Mouse (Mus musculus) inflammation-experienced regulatory T-cells, adult 6 months (primary cell): ENCODE data around the gene Robo4. TPM values are rescaled to one million over a fixed set of nuclear protein-coding genes. Genes with fewer than 3 reads are reported as not detected.

Experiments used
- ATAC-seq: one replicate; pipeline ENCODE4 v1.8.0; 2017
- polyA plus RNA-seq, 3 experiments: library from polyadenylated mRNA; unstranded; fragments of 100-300 nt; shearing (Covaris generic); gene quantifications; one replicate each; pipeline ENCODE4 v1.2.1; 2017

Robo4 gene
- polyA plus RNA-seq, 3 experiments from 2014 or later = not detected

DNA sequence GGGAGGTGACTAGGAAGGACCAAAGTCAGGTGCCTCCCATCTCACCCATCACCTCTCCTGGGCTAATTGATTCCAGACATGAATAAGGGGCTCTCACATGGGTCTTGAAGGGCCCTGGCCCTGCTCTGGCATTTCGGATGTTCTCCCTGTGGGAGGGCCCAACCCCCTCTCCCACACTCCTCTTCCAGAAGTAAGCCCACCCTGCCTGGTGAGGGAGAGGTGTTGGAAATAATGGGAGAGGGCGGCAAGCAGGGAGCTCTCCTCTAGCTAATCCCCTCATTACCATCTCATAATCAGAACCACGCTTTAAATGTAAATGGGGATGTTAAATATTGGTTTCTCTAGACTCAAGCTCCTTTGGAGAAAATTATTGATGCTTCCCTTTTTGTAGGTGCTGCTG is 53.3 kb downstream of the Robo4 start:
- no peak for ATAC-seq

DNA sequence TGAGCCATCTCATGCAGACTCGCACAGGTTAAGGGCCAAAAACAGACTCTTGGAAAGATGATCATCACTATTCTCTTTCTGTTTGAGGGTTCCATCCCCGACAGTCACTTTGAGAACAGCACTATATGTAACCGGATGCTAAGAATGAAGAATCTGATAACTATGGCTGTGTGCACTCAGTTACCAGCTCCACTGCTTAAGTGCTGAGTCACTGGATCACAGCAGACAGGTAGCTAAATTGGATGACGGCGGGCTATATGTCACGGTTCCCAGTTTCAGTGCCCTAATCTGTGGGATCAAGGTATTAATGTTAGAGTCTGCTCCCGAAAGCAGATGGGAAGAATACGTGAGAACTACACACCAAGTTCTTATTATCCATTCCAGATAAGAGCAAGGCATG is 54.2 kb downstream of the Robo4 start:
- ATAC-seq = no peak

DNA sequence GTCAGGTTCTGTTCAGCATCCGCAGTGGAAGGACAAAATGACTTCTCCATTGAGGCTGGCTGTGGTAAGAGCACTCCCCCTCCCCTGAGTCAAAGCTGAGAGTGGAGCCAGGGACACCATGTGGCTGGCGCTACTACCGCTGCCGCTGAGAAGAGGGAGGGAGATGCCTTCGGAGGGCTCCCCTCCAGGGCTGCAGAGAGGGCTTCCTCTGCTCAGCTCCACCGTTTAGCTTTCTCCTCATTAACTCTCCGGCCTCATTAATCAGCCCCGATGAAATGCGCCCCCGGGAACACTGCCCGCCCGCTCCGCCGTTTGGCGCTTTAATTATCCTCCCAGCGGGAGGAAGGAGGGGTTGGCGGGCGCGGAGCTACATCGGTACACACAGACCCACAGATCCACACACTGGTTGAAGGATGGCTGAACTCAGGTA is 54.8 kb downstream of the Robo4 start:
- no peak for ATAC-seq

- no peak for ATAC-seq
These were observed 55.5 kb downstream of the Robo4 start for GRCm38 (mm10) chr9:37457151-37457550.

DNA sequence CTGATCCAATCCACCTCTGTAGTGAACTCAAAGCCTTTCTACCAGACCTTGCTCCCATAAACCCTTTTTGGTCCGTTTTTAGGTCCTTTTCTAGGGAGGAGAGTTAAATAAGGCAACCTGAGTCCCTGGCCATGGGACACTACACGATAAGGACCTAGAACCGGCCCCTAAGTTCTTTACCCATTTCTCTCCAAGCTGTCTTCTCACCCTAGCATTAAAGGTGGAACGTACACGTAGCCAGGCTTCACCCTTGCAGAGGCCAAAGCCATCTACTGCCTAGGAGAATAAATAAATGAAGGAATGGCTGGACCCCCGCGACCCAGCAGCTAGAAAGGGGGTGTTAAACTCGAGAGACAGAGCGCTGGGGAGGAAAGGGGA is 58.0 kb downstream of the Robo4 start:
- no peak for ATAC-seq

GRCm38 (mm10) chr9:37460043-37460960 is 58.6 kb downstream of the Robo4 start:
- peak; percentile 13 for ATAC-seq

DNA sequence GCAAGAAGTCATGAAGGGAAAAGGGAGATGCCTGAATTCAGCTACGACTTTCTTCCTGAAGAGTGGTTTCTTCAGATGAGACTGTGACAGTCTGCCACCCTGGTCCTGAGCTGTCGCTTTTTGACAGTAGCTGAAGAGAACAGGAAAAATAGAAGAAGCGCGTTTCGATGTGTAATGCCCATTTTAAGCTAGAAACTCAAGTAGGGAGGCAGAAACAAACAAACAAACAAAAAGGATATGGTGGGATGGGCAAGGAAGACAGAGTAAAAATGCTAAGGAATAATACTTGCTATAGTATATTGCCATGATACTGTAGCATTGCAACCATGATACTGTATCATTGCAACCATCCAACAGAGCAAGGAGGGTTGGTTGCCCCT is 59.3 kb downstream of the Robo4 start:
- no peak for ATAC-seq

- no peak for ATAC-seq
These were observed 59.9 kb downstream of the Robo4 start for GRCm38 (mm10) chr9:37461571-37461970.

- peak; percentile 66 for ATAC-seq
These were observed 61.1 kb downstream of the Robo4 start for GRCm38 (mm10) chr9:37462764-37463163.

Other genes with a start within 250 kb of the Robo4 start
- 1 to 10 TPM; 2.4 to 5.2 (median 4.1) TPM for gene Tmem218, start 193.7 kb upstream of the Robo4 start, polyA plus RNA-seq
- 1 to 10 TPM; 2.5 to 3.6 (median 2.6) TPM for gene Slc37a2, start 146.2 kb upstream of the Robo4 start, polyA plus RNA-seq
- 1 to 10 TPM; 7.0 to 9.2 (median 8.5) TPM for gene Ccdc15, start 53.5 kb upstream of the Robo4 start, polyA plus RNA-seq
- not detected for gene Hepacam, start 34.5 kb upstream of the Robo4 start, polyA plus RNA-seq
- not detected for gene Robo3, start 31.3 kb downstream of the Robo4 start, polyA plus RNA-seq
- gene Msantd2, start 87.4 kb downstream of the Robo4 start, polyA plus RNA-seq = 10 to 100 TPM in 2 of 3 experiments, 1 to 10 TPM in 1; 5.3 to 16.0 (median 11.6) TPM
- under 1 TPM in 1 of 3 experiments, not detected in 2; 0.69 TPM for gene Esam, start 126.2 kb downstream of the Robo4 start, polyA plus RNA-seq
- gene Vsig2, start 137.4 kb downstream of the Robo4 start, polyA plus RNA-seq = under 1 TPM in 1 of 3 experiments, not detected in 2; 0.54 TPM
- 10 to 100 TPM in 1 of 3 experiments, under 1 TPM in 1, not detected in 1; 0.58 to 21.3 TPM for gene Nrgn, start 151.0 kb downstream of the Robo4 start, polyA plus RNA-seq
- gene Siae, start 153.8 kb downstream of the Robo4 start, polyA plus RNA-seq = 10 to 100 TPM; 11.7 to 19.8 (median 13.9) TPM
- 1 to 10 TPM in 2 of 3 experiments, not detected in 1; 1.2 to 1.4 TPM for gene Spa17, start 211.8 kb downstream of the Robo4 start, polyA plus RNA-seq